Mouse (Mus musculus) embryo, embryonic 10 days (tissue): ENCODE measurements around the gene Amer1.

Experiments used
- DNase-seq: peaks from one replicate; pipeline ENCODE4 v3.0.0-alpha.2; 2015; ENCODE audit warnings: low spot score

The Amer1 gene

DNA sequence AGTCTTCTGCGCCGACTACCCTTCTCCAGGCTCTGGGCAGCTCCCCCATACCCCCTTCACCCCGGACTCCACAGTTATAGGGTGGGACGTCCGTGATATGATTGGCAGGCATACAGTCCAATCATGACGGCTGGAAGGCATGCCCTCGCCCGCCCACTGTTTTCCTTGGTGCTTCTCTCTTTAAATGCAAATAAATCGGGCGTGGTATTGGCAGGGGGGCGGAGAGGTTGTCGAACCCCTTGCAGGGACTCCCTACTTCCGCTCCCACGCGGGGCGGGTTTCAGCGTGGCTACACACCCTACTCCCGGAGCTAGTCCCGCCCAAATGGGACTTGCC lies at the start of gene Amer1:
TSS of gene Amer1 (minus strand) at position 97 of the 336 bp plus-strand sequence.
- peak; percentile 90 for DNase-seq

DNA sequence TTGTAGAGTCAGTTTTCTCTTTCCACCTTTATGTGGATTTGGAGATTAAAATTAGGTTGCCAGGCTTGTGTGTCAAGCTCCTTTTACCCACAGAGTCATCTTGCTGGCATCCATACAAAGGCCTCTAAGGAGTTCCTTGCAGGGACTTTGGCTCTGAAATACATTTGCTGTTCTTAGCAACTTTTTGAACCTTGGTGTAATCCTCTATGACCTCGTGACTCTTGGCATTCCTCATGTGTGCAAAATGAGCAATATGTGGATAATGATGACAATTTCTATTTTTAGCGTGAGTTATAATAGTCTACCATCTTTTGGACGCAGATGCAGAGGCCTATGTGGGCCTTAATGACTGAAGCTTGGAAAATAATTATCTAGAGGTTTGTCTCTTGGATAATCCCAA lies 12.5 kb upstream of the Amer1 start:
- DNase-seq: no peak

DNA sequence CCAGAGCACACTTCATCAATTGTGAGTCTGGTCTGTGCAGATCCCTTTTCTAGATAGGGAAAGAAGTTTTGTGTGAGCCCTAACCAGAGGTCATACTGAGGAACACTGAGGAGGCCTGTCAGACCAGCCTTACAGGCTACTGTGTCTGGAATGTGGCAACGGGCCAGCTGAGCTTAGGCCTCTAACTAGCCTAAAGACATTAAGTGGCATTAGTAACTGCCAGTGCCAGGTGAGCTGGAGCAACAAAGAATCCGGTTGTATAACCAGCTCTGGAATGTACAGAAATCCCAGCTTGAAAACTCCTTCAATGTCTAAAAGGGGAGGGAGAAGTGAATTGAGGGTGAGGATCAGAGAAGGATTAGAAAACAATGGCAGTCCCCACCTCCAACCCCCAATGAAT lies 1.2 kb upstream of the Amer1 start:
- no peak for DNase-seq

DNA sequence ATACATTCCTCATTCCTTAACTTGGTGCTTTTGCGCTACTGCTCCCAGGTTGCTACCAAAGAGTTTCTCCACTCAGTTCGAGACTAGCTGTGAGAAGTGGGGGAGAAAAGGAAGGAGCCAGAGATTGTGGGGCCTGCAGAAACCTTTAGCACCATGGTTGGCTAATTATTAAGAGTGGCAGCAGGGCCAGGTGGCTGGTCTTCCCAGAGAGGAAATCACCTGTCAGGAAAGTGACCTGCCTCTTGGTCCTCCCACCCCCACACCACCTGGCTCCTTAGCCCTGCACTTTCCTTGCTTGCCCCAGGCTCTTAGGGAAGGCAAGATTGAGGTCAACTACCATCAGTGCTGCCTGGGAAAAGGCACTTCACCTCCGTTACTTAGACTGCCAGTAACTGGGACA lies 469 bp upstream of the Amer1 start:
- no peak for DNase-seq

DNA sequence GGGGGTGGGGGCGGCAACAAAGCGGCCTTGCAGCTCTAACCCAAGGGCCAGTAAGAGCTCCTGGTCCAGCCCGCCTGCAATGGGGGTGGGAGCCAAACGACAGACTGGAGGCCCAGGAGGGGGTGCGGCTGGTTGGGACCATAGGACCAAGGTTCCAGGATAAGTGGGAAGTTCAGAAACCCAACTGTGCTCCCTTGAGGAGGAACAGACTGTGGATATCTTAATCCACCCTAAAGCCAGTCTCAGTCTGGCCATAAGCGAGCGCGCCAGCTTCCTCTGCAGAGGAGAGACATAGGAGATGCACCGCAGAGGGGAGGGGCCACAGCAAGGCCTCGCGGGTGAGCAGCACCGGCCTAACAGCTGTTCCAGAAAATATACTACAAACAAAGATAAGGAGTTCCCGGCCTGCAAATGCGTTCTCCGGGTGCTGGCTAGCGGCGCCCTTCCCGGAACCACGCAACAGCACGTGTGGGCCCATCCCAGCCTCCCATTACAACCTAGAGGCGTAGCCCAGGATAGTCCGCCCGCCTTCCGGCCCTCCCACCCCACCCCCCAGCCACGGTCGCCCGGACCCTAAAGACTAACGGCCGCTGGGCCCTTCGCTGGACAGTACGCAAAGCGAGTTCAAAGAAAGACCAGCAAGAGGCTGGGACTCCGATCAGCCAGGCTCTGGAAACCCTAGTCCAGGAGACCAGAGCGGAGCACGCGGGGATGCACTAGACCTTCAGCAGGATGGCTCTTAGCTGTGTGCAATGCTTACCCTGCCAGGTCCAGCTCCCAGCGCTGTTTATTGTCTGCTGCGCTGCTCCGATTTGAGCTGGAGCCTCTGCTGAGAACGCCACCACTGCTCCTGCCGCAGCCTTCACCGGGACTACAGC lies 535 bp downstream of the Amer1 start:
- peak; percentile 56 for DNase-seq

DNA sequence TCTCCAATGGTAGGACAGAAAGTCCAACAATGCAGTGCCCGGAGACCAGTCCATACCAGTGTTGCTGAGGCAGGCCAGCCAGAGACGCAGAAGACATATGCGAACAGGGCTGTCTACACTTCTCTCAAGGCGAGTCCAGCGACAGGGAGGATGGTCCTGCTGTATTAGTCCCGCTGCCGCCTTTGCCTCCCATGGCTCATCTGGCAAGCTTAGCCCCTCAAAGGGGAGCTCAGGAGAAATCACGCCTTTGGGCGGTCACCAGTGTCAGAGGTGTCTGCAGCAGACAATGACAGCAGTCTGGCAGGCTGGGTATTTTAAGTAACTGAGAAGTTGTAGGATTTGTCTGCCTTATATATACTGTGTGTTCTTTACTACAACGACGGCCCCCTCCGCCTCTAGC lies 1.3 kb downstream of the Amer1 start:
- DNase-seq: peak; percentile 35

DNA sequence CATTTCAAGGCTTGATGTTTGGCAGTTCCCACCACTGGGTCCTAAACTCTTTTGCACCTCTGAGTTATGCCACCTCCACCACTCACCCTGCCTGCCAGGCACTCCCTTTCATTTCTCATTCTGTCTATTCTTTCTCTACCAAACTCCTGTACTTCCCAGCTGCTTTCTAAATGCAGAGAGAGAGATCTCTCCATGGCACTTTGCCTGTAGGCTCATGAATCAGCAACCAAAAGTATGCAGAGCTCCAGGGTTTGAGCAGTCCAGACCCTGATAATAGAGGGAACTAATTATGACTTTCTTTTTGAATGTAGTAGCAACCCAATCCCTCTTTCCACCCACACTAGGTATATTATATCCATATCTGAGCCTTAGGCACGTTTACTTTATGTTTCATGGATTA lies 2.4 kb downstream of the Amer1 start:
- DNase-seq: no peak

DNA sequence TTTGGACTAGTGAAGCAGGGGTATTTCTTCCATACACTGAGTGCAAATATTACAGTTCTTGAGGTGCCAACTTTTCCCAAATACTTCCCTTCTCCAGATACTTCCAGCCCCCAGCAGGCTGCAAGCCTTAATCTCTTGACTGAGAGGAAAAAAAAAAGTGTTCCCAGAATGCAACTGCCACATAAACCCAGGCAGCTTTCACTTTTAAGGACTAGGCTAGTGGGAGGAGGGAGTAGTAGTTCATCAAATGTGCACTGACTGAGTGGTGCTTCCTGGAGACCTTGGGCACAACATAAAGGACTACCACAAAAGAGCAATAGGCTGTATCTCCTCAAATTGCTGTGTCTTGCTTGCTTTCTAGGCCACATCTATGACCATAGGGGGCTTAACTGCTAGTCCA lies 3.4 kb downstream of the Amer1 start:
- DNase-seq: no peak

DNA sequence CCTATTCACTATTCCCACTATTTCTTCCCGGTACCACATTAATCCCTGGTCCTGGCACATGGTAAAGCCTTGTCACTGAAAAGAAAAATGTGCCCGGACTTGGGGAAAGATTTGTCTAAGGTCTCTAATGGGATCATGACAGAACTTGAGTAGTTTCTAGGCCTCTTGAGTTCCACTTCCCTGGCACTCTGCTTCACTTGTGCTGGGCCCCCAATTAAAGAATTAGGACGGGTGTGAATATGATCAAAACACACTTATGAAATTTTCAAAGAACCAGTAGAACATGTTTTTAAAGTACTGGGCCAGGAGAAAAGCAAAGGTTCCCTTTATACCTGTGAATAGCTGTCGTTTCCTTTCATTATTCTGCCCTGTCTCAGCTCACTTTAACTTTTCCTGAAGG lies 6.2 kb downstream of the Amer1 start:
- DNase-seq: no peak

DNA sequence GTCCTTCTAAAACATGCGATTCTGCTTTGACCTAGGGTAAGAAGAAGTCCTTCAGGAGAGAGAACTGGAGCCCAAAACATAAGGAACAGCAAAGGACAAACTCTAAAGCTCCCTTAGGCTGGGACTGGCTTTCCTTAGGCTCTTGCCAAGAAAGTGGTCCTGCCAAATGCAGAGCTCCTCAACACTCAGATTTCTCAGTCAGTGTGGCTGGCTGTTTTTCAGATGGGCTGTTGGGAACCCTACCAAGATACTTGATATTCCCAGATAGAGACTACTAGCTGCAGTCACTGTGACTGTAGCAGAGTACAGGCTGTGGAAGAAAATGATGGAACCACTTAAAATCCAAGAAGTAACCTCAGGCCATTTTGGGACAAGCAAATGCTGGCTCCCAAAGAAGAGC lies 7.4 kb downstream of the Amer1 start:
- DNase-seq: no peak

DNA sequence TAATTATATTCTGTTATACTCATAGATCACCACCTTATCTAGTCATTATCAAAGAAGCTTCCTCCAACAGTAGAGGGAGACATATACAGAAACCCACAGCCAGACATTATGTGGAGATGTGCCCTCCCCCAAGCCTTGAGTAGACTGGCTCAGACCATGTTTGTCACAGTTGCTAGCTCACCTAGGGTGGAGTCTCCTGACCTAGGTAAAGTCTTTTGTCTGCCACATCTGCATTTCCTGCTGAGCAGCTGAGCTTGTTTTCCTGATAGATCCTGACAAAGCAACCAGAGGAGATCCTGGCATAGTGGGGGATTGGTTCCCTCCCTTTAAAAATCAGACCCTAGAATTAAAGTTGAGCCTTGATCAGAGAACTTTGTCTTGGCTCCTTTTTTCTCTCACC lies 71.6 kb downstream of the Amer1 start:
- no peak for DNase-seq
